ENCODE assay signal across 18 mouse cellular contexts in the genomic region with DNA sequence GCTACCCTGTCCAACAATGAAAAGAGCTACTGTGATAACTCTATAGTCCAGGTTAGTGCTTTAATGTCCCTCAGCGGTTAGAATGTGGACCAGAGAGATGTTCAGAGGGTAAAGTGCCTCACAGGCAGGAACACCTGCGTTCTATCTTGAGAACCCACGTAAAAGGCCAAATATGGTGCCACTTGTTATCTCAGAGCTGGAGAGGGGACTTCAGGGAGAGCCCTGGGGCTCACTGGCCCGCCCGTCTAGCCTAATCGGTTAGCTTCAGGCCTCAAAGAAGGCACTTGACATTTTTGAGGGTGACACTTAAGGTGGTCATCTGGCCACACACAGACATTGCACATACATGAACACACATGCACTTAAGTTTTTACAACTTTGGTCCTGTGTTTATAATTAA. TPM values are rescaled to one million over a fixed set of nuclear protein-coding genes. Genes with fewer than 3 reads are reported as not detected.
DNase-seq lines count a peak whose midpoint lies in the region; ATAC-seq and TF ChIP-seq lines count a peak whose summit lies in the region.
"Had no signal": no experiment of that assay in that cellular context is flagged by ENCODE, and none has a peak within 500 bp of the region (broad histone marks: within the 10 kb centered on the region; RNA-seq: fewer than 3 reads in every experiment).

No protein-coding gene starts in this region.

- 52% methylated on average over 6 of the region's 6 CpGs for WGBS in heart, embryonic 16.5 days
- WGBS in lung, embryonic 16.5 days: 62% methylated on average over 6 of the region's 6 CpGs
- WGBS in liver, embryonic 12.5 days (ENCODE audit: insufficient replicate concordance): 62% methylated on average over 6 of the region's 6 CpGs
- 61% methylated on average over 6 of the region's 6 CpGs for WGBS in liver, embryonic 16.5 days (ENCODE audit: insufficient replicate concordance)

- no peak for TF ChIP-seq CTCF in gastrocnemius, adult 2 months (IDR thresholded peaks at IDR 0.05)

- H3K36me3 ChIP-seq in heart, embryonic 16.5 days (ENCODE audit: control insufficient read depth, insufficient read depth): peaks cover 17% of the 10 kb centered on the region
- H3K36me3 ChIP-seq in lung, embryonic 16.5 days (ENCODE audit: control insufficient read depth, insufficient read depth, low read length): peaks cover 16% of the 10 kb centered on the region
- H3K36me3 ChIP-seq in liver, embryonic 12.5 days: peaks cover 28% of the 10 kb centered on the region
- peaks cover 11% of the 10 kb centered on the region for H3K36me3 ChIP-seq in liver, embryonic 16.5 days (ENCODE audit: control insufficient read depth, insufficient read depth)

- ATAC-seq in heart, embryonic 16.5 days (replicated peaks; ENCODE audit: extremely low read depth, insufficient read depth, low FRiP score): peak; percentile 37; the same call in 1 of the 2 replicates
- 0 out of 2 replicates have a peak, but pooled peaks have one; percentile 16 for ATAC-seq in lung, embryonic 16.5 days (ENCODE audit: low read depth)
- ATAC-seq in liver, embryonic 12.5 days: peak; percentile 81
- ATAC-seq in liver, embryonic 16.5 days (ENCODE audit: low read depth): peak; percentile 39; the same call in 1 of the 2 replicates
- ATAC-seq: forebrain, embryonic 13.5 days; intestine, postnatal 0 days; midbrain, embryonic 13.5 days had no signal

- H3K4me3 ChIP-seq in heart, embryonic 16.5 days (ENCODE audit: low read length): no peak overlapping the region
- H3K4me3 ChIP-seq in lung, embryonic 16.5 days (ENCODE audit: low read length): no peak overlapping the region
- no peak overlapping the region for H3K4me3 ChIP-seq in liver, embryonic 12.5 days
- no peak overlapping the region for H3K4me3 ChIP-seq in liver, embryonic 16.5 days (ENCODE audit: low read depth, low read length)
- H3K4me3 ChIP-seq in gastrocnemius, adult 2 months: no peak overlapping the region
- H3K4me3 ChIP-seq: forebrain, embryonic 13.5 days; hindbrain, embryonic 10.5 days; kidney, embryonic 15.5 days; lung, embryonic 15.5 days; midbrain, embryonic 13.5 days had no signal

- H3K27ac ChIP-seq in heart, embryonic 16.5 days (ENCODE audit: low read length): no peak overlapping the region
- H3K27ac ChIP-seq in lung, embryonic 16.5 days (ENCODE audit: low read length): no peak overlapping the region
- H3K27ac ChIP-seq in liver, embryonic 12.5 days: no peak overlapping the region
- no peak overlapping the region for H3K27ac ChIP-seq in liver, embryonic 16.5 days (ENCODE audit: low read length)
- no peak overlapping the region for H3K27ac ChIP-seq in gastrocnemius, adult 2 months
- H3K27ac ChIP-seq: forebrain, embryonic 13.5 days; hindbrain, embryonic 10.5 days; kidney, embryonic 15.5 days; lung, embryonic 15.5 days; midbrain, embryonic 13.5 days had no signal

- no peak overlapping the region for H3K9ac ChIP-seq in heart, embryonic 16.5 days (ENCODE audit: low read length)
- no peak overlapping the region for H3K9ac ChIP-seq in lung, embryonic 16.5 days (ENCODE audit: low read length)
- H3K9ac ChIP-seq in liver, embryonic 12.5 days: no peak overlapping the region
- H3K9ac ChIP-seq in liver, embryonic 16.5 days (ENCODE audit: low read depth, low read length): no peak overlapping the region
- H3K9ac ChIP-seq: forebrain, embryonic 13.5 days; kidney, embryonic 15.5 days; lung, embryonic 15.5 days; midbrain, embryonic 13.5 days had no signal

- no peak for DNase-seq in heart, adult 8-10 months (ENCODE audit: low spot score)
- DNase-seq in lung, postnatal 4 days: no peak
- no peak for DNase-seq in layer of hippocampus, adult 18-20 months (ENCODE audit: low spot score in 2 of 2)
- DNase-seq in gastrocnemius, adult 2 months: no peak
- DNase-seq: adrenal gland, postnatal 14 days; cerebellum, adult 9-10 months; kidney, postnatal 36 days had no signal

- H3K4me1 ChIP-seq in heart, embryonic 16.5 days (ENCODE audit: control insufficient read depth, insufficient read depth, low read length): peaks cover 4% of the 10 kb centered on the region; the same call in 1 of the 2 replicates
- H3K4me1 ChIP-seq in lung, embryonic 16.5 days (replicated peaks; ENCODE audit: control insufficient read depth, insufficient read depth, low read length): 0 out of 2 replicates have a peak, but pooled peaks cover 2% of the 10 kb centered on the region
- peaks cover 6% of the 10 kb centered on the region for H3K4me1 ChIP-seq in liver, embryonic 12.5 days
- H3K4me1 ChIP-seq in liver, embryonic 16.5 days (ENCODE audit: control insufficient read depth, low read depth, low read length): no peaks in the 10 kb centered on the region
- H3K4me1 ChIP-seq: forebrain, embryonic 13.5 days; hindbrain, embryonic 10.5 days; kidney, embryonic 15.5 days; lung, embryonic 15.5 days; midbrain, embryonic 13.5 days had no signal

- intact Hi-C loops in gastrocnemius, adult 2 months (cut with DNase I): no loop called here

- no peaks in the 10 kb centered on the region for H3K9me3 ChIP-seq in heart, embryonic 16.5 days (replicated peaks; ENCODE audit: control insufficient read depth, low read length)
- no peaks in the 10 kb centered on the region for H3K9me3 ChIP-seq in lung, embryonic 16.5 days (ENCODE audit: control insufficient read depth, low read length)
- no peaks in the 10 kb centered on the region for H3K9me3 ChIP-seq in liver, embryonic 12.5 days (replicated peaks)
- no peaks in the 10 kb centered on the region for H3K9me3 ChIP-seq in liver, embryonic 16.5 days (replicated peaks; ENCODE audit: control insufficient read depth, low read length)
- H3K9me3 ChIP-seq: forebrain, embryonic 13.5 days; hindbrain, embryonic 10.5 days; kidney, embryonic 15.5 days; lung, embryonic 15.5 days; midbrain, embryonic 13.5 days had no signal

- no peak overlapping the region for H3K4me2 ChIP-seq in heart, embryonic 16.5 days (ENCODE audit: low read depth, low read length)
- no peak overlapping the region for H3K4me2 ChIP-seq in lung, embryonic 16.5 days (ENCODE audit: low read depth, low read length)
- no peak overlapping the region for H3K4me2 ChIP-seq in liver, embryonic 12.5 days
- no peak overlapping the region for H3K4me2 ChIP-seq in liver, embryonic 16.5 days (ENCODE audit: low read depth, low read length)
- H3K4me2 ChIP-seq: forebrain, embryonic 13.5 days; kidney, embryonic 15.5 days; lung, embryonic 15.5 days; midbrain, embryonic 13.5 days had no signal

- no peaks in the 10 kb centered on the region for H3K27me3 ChIP-seq in heart, embryonic 16.5 days (ENCODE audit: control insufficient read depth, insufficient read depth, low read length)
- no peaks in the 10 kb centered on the region for H3K27me3 ChIP-seq in lung, embryonic 16.5 days (ENCODE audit: control insufficient read depth, insufficient read depth, low read depth, low read length)
- no peaks in the 10 kb centered on the region for H3K27me3 ChIP-seq in liver, embryonic 12.5 days (replicated peaks)
- H3K27me3 ChIP-seq in liver, embryonic 16.5 days (ENCODE audit: control insufficient read depth, insufficient read depth, low read depth, low read length): no peaks in the 10 kb centered on the region
- H3K27me3 ChIP-seq: forebrain, embryonic 13.5 days; kidney, embryonic 15.5 days; lung, embryonic 15.5 days; midbrain, embryonic 13.5 days had no signal

RNA-seq across cellular contexts. Expression of a gene that starts 49.6 kb away (rescaled TPM):
- 4.1 and 6.2 TPM in 2 replicates for polyA plus RNA-seq in heart, embryonic 16.5 days (2015; fragmentation: Nextera tagmentation; extraction: Ambion mirVana)
- 1 to 10 TPM; 3.2 to 4.6 (median 4.1) TPM for total RNA-seq in heart, adult 8-10 months (2022)
- polyA plus RNA-seq in lung, embryonic 16.5 days (2015; fragmentation: Nextera tagmentation; extraction: Ambion mirVana): 14.4 and 15.3 TPM in 2 replicates
- 11.6 and 12.6 TPM in 2 replicates for polyA plus RNA-seq in liver, embryonic 12.5 days (2016; fragmentation: Nextera tagmentation; extraction: Ambion mirVana)
- 3.1 and 3.7 TPM in 2 replicates for polyA plus RNA-seq in liver, embryonic 16.5 days (2015; fragmentation: Nextera tagmentation; extraction: Ambion mirVana)
- 1 to 10 TPM; 2.6 to 2.7 TPM for total RNA-seq in layer of hippocampus, adult 18-20 months (2021)
- total RNA-seq in gastrocnemius, adult 2 months (2021): 1 to 10 TPM in 1 of 2 experiments, under 1 TPM in 1; 0.99 to 1.0 TPM
- total RNA-seq: neutrophil, adult 5-6 weeks had no signal

Comparison
In these comparisons a context has a peak if more than half of its experiments do, and no peak if none do; other contexts are left out.
1. ATAC-seq: peak in every context shown above with its lines; median percentile 81 in liver, embryonic 12.5 days; 39 in liver, embryonic 16.5 days; 37 in heart, embryonic 16.5 days; 16 in lung, embryonic 16.5 days.